Mouse (Mus musculus) left cerebral cortex, adult 9 months (tissue): ENCODE results near the gene Uspl1.

Source experiments
- DNase-seq, 2 experiments: peaks; one replicate each; pipeline ENCODE4 v3.0.0; 2022; ENCODE audit warnings: low spot score in 2 of 2

The Uspl1 gene

GRCm38 (mm10) chr5:149168051-149168450 lies 16.1 kb upstream of the Uspl1 start:
- no peak for DNase-seq

GRCm38 (mm10) chr5:149168816-149169215 lies 15.3 kb upstream of the Uspl1 start:
- DNase-seq, result peak in 1 of 2 experiments; percentile 48

GRCm38 (mm10) chr5:149170841-149171588 lies 13.1 kb upstream of the Uspl1 start:
- no peak for DNase-seq

- DNase-seq, result no peak
Observed at GRCm38 (mm10) chr5:149172246-149172645, 11.9 kb upstream of the Uspl1 start.

GRCm38 (mm10) chr5:149174527-149174926 lies 9.6 kb upstream of the Uspl1 start:
- DNase-seq, result no peak

DNA sequence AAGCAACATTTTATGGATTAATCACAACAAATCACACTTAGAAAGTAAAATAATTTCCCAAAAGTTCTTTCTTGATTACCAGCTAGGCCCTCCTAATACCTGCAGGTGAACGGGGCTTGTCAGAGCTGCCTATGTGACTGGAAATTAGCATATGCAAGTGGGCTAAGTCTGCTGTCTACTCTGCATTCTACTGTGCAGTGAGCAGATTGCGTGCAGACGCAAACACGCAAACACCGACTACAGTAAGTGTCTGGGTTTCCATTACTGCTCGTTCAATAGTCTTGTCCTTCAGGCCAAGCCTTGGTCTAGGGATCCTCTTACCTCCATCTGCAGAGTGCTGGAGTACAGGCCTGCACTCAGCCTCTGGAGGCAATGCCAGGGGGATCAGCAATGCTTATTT lies 8.4 kb upstream of the Uspl1 start:
- DNase-seq, result no peak

- DNase-seq, result no peak
Observed at GRCm38 (mm10) chr5:149178095-149178494, 6.1 kb upstream of the Uspl1 start.

DNA sequence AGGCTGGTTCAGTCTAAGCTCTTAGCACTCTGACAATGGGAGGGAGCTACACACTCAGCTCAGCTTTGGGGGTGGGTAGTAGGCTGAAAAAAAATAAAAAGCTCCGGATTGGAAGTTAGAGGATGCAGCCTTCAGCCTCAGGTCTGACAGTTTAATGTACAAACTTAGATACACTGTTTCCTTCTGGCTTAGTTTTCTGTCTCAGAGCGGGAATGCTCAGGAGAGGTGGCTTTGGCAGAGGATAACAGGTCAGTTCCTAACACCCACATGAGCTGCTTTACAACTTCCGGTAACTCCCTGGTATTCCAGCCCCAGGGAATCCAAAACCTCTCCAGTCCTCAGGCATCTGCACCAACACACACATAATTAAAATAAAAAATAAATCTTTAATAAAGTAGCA lies 4.3 kb upstream of the Uspl1 start:
- DNase-seq, result no peak

DNA sequence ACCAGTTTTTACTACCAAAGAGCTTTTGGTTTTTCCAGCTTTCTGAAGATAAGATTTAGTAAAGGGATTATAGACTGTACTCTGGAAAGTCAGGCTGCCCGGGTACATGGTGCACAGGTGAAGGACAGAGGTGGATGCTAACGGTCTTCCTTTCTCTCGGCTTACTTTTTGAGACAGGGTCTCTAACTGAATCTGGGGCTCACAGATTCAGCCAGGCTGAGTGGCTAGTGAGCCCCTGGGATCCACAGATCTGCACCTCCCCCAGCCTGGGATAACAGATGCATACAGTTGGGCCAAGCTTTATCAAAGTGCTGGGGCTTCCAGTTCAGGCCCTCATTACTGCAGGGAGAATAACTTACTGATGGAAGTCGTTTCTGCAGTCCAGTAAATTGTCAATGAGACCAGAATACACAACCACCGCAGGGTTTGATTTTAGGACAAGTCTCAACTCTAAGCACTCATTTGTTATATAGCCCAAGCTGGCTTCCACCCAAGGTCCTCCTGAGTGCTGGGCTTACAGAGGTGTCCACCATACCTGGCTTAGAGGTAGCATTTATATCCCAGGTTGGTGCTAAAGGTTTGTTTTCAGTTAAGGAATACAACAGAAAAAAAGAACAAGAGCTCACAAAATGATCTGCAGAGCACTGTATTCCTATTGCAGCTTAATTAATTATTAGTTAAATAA lies 1.8 kb upstream of the Uspl1 start:
- no peak for DNase-seq

- no peak for DNase-seq
Observed at GRCm38 (mm10) chr5:149183122-149183521, 1.0 kb upstream of the Uspl1 start.

DNA sequence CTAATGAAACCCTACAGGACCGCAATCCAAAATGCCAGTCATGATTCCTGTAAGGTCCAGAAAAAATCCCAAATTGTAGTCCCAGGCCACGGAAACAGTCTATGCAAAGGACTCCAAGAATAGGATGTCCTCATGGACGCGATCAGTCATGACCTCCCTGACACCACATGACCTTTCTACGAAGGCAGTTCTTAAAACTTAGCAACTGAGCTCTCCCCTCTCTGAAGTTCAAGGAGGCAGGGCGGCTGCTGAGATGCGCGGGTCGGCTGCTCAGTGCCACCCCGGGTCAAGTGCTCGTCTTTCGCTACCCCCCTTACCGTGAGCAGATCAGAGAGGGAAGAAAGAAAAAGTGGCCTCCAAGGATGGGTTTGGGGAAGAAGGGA lies 438 bp upstream of the Uspl1 start:
- no peak for DNase-seq

DNA sequence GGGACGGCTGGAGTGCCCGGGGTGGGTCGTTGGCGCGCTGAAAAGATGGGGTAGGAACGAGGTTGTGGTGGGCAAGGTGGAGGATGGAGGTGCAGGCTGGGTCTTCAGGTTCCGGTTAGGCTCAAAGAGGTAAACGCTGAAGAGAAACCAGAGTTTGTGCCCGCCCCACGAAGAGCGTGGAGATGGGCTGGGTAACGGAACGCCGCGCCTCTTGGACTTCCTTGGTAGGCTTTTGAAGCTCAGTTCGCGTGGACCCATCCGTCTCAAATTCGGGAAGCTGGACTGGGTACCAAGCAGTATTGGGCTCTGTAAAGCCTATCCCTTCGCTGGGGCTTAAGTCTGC lies 665 bp downstream of the Uspl1 start:
- DNase-seq, result peak; percentile 36 to 42

- no peak for DNase-seq
Observed at GRCm38 (mm10) chr5:149185806-149186205, 1.7 kb downstream of the Uspl1 start.

DNA sequence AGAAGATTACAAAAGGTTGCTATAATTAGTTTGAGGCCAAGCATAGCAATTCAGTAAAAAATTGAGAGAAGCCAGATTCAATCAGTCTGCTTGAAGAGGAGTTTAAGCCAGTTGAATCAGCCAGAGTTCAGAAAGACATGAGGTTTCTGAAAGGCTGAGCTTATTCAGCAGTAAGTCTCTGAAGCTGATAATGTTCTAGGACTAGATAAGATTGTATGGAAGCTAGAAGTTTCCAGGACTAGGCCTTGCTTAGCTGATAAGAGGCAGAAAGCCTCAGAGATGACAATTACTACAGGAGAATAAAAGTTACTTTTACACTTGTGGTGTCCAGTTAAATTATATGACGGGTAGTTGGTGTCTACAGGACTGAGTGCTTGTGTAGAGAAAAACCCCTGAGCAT lies 6.0 kb downstream of the Uspl1 start:
- DNase-seq, result no peak

GRCm38 (mm10) chr5:149196611-149197010 lies 12.5 kb downstream of the Uspl1 start:
- no peak for DNase-seq

DNA sequence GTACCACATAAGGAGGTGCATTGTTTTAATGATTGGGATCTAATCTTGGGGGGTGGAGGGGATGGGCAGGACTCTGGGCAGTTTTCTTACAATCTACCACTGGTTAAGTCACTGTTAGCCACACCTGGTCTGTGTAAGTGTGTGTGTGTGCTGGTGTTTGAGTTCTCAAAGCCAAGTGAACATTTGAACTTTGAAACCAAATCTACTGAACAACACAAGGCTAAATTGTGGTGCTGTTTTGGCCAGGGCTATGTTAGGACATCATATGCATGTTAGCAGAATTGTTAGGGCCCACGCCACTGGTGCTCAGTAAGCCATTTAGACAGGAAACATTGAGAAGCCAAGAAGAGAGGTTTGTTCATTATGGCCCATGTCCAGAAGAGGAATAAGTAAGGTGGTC lies 14.6 kb downstream of the Uspl1 start:
- DNase-seq, result no peak

DNA sequence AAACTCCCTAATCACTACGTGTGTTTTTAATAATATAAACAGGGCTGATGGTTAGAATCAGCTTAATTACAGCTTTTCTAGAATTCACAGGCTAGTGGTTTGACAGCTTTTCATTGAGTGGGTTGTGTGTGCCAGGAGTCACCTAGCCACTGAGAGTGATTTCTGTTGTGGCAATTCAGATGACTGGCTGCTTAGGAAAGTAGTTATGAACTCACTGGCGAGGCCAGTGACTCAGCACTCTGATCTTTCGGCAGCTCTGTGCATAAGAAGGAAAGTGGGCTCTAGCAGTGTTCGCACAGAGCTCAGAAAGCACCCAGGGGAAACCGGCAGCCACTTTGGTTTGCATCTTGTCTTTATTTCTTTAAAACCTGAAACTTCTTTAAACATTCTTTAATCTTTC lies 18.8 kb downstream of the Uspl1 start:
- no peak for DNase-seq

- DNase-seq, result no peak
Observed at GRCm38 (mm10) chr5:149203796-149204375, 19.7 kb downstream of the Uspl1 start.

GRCm38 (mm10) chr5:149204822-149205221 lies 20.7 kb downstream of the Uspl1 start:
- no peak for DNase-seq

DNA sequence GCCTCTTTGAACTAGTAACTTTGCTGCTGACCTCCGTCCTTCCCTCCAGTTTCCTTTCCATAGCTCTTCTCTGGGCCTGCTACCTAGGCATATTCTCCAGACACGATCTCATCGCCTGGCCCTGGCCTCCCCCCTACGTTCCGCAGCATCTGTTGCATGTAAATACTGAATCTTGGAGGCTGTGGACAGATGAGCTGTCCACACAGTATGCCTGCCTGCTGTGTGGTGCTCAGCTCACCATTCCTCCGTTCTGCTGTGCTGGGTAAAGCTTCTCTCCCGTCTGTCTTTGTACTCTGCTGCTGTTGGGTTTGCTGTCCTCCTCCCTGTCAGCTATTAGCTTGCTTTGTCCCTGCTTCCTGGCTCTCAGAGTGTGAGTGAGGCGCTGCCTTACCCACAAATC lies 21.1 kb downstream of the Uspl1 start:
- no peak for DNase-seq

DNA sequence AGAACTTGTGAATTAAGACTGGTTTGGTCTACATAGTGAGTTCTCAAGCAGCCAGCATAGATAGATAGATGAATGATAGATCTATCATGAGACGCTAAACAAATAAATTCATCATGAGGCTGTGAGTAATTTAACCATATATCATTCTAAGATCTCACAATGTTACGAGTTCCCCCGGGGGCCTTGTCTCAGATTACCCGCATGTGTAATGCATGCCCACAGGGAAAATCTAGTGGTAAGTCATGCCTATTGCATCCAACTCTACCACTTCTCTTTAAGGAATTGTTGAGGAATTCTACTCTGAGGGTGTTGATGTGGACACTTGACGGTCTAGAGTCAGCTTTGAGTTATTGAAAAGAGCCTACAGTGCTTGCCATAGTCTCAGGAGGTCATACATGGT lies 22.1 kb downstream of the Uspl1 start:
- no peak for DNase-seq

- DNase-seq, result no peak
Observed at GRCm38 (mm10) chr5:149207661-149208060, 23.5 kb downstream of the Uspl1 start.

DNA sequence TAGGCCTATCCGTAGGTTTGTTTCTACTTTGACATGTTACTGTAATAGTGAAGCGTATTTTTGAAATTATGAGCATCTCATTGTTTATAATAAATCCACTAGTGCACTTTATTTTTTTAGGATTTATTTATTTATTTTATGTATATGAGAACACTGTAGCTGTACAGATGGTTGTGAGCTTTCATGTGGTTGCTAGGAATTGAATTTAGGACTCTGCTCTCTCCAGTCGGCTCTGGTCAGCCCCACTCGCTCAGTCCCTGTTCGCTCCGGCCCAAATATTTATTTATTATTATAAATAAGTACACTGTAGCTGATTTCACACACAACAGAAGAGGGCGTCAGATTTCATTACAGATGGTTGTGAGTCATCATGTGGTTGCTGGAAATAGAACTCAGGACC lies 24.6 kb downstream of the Uspl1 start:
- DNase-seq, result no peak
